In genomic region chr6:55559797-55560196, GRCm38 (mm10) we compare ENCODE assay signal across 21 mouse cellular contexts.
"Had no signal": no experiment of that assay in that cellular context is flagged by ENCODE, and none has a peak within 500 bp of the region (broad histone marks: within the 10 kb centered on the region; RNA-seq: fewer than 3 reads in every experiment).

No protein-coding gene starts in this region.

- DNase-seq: heart, postnatal 10 days; heart, postnatal 36 days; heart, postnatal 4 days; kidney, adult 11 months; kidney, adult 18-20 months; kidney, adult 2 months; kidney, adult 8-10 months; kidney, adult 9 months; kidney, postnatal 10 days; kidney, postnatal 14 days; kidney, postnatal 25 days; kidney, postnatal 36 days; kidney, postnatal 4 days; layer of hippocampus, adult 9-11 months; layer of hippocampus, postnatal 36 days had no signal

- ATAC-seq: hindbrain, embryonic 16.5 days; hindbrain, postnatal 0 days; inflammation-experienced regulatory T-cells, adult 6 months; intestine, embryonic 15.5 days; intestine, embryonic 16.5 days; intestine, postnatal 0 days had no signal
